Mouse (Mus musculus) cerebellum, adult 8-10 months (tissue): ENCODE measurements around the gene Itga6.
"Not testable (repeated sequence)": the region's sequence is repeated elsewhere in the genome, so short reads cannot be mapped to it uniquely, and the experiment has no call there.

Experiments used
- DNase-seq: peaks from one replicate; pipeline ENCODE4 v3.0.0; 2022

Gene Itga6

DNA sequence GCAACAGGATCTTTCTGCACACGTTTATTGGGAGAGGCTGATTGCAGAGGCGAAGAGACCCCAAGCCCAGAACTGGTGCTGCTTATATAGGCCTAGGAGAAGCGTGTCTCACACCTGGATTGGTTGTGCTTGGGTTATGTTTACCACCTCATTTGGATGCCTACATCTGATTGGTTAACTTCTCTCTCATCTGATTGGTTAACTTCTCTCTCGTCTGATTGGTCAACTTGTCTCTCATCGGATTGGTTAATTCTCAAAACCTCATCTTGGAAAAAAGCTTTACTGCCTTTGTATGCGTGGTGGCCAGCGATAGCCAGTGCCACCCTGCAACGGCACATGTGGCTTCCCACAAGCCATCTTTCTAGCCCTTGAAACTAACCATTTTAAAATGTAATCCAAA lies 160.9 kb downstream of the Itga6 start:
- DNase-seq = not testable (repeated sequence)
